Mouse (Mus musculus): ENCODE results near the gene Inpp1.

- TF ChIP-seq CTCF (conservative IDR thresholded peaks at IDR 0.05; ENCODE audit: low read length), result no peak
- no peak for TF ChIP-seq NANOG (IDR thresholded peaks at IDR 0.05; ENCODE audit: borderline replicate concordance, low read length)
These were observed 17.7 kb downstream of the Inpp1 start for GRCm38 (mm10) chr1:52799772-52800171.

Data from E14TG2a.4 (cell line).